Mouse (Mus musculus) cortical plate, adult 2 months (tissue): ENCODE measurements around the gene Dpf1. TPM values are rescaled to one million over a fixed set of nuclear protein-coding genes. Genes with fewer than 3 reads are reported as not detected.

Experiments used
- H3K27ac ChIP-seq: fragments of 200-500 bp; 2 replicates; pipeline ENCODE4 v1.5.1; 2012; ENCODE audit warnings: low read length, control low read depth, inconsistent platforms; ENCODE audit not compliant: insufficient read depth
- H3K4me1 ChIP-seq: fragments of 200-500 bp; 2 replicates; pipeline ENCODE4 v1.6.1; 2011; ENCODE audit warnings: low read length; ENCODE audit not compliant: control insufficient read depth, insufficient read depth
- H3K4me3 ChIP-seq: fragments of 200-500 bp; 2 replicates; pipeline ENCODE4 v1.5.1; 2011; ENCODE audit warnings: mild to moderate bottlenecking, low read length, control low read depth; ENCODE audit not compliant: insufficient read depth
- CTCF ChIP-seq: fragments of 200-500 bp; IDR thresholded peaks from 2 replicates; pipeline ENCODE4 v1.5.1; 2011; ENCODE audit warnings: mild to moderate bottlenecking, control low read depth, low read length; ENCODE audit not compliant: insufficient read depth; ENCODE audit errors: extremely low read depth
- POLR2A ChIP-seq: fragments of 200-500 bp; IDR thresholded peaks from 2 replicates; pipeline ENCODE4 v1.6.1; 2011; ENCODE audit warnings: mild to moderate bottlenecking, low read length, control low read depth; ENCODE audit not compliant: insufficient read depth; ENCODE audit errors: extremely low read depth
- polyA plus RNA-seq: library from polyadenylated mRNA; depleted of rRNA; stranded (reverse); fragments of >200 nt; gene quantifications from 2 replicates; pipeline ENCODE4 v1.2.3, GENCODE M21; 2012

The Dpf1 gene
- polyA plus RNA-seq, 1 experiment = 65.1 TPM

DNA sequence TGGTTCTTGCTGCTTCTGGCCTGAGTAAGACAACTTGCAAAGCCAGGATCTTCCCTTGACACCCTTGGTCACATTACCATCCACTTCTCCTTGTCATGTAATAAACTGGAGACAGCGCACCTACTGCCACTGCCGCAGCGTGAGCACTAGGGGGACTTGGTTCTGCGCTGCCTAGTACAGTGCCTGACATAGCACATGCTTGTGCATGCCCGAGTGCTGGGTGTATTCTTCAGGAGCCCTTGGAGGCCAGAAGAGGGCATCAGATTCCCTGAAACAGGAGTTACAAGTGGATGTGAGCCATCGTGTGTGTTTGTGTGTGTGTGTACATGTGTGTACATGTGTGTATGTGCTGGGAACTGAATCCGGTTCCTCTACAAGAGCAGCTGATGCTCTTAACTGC is 16.3 kb upstream of the Dpf1 start:
- no peaks in the 10 kb centered on the region for H3K4me1 ChIP-seq
- no peak overlapping the region for H3K27ac ChIP-seq
- no peak overlapping the region for H3K4me3 ChIP-seq
- TF ChIP-seq CTCF (no peak), POLR2A (no peak)

DNA sequence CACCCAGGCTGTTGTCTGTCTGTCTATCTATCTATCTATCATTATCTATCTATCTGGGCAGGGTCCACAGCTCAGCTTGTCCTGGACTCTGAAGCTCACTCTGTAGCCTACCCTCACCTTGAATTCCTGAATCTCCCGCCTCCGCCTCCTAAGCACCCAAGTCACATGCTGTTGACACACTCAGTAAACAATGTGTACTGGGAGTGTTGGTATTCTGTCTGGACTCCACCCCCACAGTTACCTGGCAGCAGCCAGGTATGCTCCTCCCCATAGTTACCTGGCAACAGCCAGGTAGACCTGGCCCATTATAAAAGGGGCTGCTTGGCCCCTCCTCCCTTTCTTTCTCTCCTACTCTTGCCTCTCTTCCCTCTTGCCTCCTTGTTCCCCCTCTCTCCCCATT is 15.7 kb upstream of the Dpf1 start:
- TF ChIP-seq POLR2A (no peak), CTCF (no peak)
- Histone ChIP-seq H3K4me1 (no peaks in the 10 kb centered on the region), H3K27ac (no peak overlapping the region), H3K4me3 (no peak overlapping the region)

DNA sequence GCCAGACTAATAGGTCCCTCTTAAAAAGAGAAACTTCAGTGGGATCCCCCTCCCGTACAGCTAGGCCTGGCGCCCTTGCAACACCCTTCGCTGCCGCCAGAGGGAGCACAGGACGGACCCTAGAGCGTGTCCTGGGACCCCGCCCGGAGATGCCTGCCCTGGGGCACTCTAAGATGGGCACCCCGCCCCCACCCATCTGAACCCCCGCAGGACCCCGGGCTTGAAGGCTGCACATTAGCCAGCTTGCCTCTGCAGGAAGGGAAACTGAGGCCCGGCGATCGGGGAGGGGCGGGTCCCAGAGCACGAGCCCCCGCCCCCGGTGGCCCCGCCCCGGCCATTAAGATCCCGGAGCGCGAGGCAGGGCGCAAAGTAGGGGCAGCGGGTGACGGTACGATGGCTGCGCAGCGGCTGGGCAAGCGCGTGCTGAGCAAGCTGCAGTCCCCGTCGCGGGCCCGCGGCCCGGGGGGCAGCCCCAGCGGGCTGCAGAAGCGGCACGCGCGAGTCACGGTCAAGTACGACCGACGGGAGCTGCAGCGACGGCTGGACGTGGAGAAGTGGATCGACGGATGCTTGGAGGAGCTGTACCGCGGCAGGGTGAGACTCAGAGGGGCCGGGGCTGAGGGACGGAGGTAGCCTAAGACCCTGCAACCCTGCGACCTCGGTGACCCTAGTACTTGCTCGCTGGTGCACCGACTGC is 14.7 kb upstream of the Dpf1 start, which contains the start of gene Ppp1r14a:
Ppp1r14a (plus strand) TSS at position 367 of the 697 bp plus-strand sequence.
- no peaks in the 10 kb centered on the region for H3K4me1 ChIP-seq
- peak within 1 kb of the TSS; percentile 34 for H3K4me3 ChIP-seq
- TF ChIP-seq POLR2A = no peak
- peak; percentile 48 for TF ChIP-seq CTCF
- peak within 1 kb of the TSS; percentile 64 for H3K27ac ChIP-seq

DNA sequence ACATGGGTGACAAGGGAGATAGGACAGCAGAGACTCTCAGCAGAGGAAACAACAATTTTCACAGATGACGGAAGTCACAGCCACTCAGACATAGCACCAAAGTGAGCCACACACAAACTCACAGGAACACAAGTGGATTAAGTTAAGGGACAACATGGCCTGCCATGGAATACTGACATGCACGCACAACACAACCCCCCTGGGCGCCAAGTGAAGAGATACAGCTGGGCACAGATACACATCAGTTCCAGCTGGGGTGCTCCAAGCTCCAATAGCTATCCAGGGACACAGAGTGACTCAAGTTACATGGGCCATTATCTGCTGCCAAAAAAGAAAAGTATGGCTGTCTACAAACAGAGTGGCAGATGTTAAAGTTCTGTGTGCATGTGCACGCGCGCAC is 13.9 kb upstream of the Dpf1 start:
- Histone ChIP-seq H3K4me3 (peak overlapping the region; percentile 34), H3K4me1 (no peaks in the 10 kb centered on the region), H3K27ac (peak overlapping the region; percentile 64)
- TF ChIP-seq POLR2A (no peak), CTCF (no peak)

DNA sequence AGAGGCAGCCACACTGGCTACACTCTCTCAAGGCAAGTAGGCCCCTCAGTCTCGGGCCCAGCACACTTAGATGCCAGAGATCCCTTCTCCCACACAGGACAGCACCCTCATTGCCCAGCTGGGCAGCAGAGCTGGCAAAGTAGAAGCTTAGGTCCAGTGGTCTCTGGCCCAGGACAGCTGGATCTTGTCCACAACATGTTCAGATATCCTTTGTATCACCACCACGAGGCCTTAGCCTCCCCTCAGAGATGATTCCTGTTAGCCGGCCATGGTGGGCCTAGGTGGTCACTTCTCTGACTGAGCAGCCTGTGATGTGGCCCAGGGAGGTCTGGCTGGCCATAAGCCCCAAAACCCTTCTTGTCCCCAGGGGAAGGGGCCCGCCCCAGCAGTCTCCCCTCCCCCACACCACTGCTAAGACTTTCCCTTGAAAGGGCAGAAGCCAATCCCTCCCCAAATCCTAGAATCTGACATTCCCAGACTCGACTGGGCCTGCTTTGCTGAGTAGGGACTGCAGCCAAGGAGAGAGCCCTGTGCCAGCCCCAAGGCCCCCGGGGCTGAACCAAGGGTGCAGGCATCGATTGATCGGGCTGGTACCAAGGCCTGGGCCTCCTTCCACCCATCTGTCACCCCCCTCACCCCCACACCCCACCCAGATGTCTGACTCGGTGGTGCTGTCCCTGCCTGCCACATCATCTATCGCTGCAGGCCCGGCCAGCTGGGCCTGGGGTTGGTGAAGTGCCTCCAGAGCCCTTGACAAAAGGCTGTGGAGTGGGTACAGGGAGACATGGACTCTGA is 12.9 kb upstream of the Dpf1 start:
- Histone ChIP-seq H3K4me1 (no peaks in the 10 kb centered on the region), H3K4me3 (peak overlapping the region; percentile 34), H3K27ac (peak overlapping the region; percentile 82)
- TF ChIP-seq CTCF (no peak), POLR2A (no peak)

DNA sequence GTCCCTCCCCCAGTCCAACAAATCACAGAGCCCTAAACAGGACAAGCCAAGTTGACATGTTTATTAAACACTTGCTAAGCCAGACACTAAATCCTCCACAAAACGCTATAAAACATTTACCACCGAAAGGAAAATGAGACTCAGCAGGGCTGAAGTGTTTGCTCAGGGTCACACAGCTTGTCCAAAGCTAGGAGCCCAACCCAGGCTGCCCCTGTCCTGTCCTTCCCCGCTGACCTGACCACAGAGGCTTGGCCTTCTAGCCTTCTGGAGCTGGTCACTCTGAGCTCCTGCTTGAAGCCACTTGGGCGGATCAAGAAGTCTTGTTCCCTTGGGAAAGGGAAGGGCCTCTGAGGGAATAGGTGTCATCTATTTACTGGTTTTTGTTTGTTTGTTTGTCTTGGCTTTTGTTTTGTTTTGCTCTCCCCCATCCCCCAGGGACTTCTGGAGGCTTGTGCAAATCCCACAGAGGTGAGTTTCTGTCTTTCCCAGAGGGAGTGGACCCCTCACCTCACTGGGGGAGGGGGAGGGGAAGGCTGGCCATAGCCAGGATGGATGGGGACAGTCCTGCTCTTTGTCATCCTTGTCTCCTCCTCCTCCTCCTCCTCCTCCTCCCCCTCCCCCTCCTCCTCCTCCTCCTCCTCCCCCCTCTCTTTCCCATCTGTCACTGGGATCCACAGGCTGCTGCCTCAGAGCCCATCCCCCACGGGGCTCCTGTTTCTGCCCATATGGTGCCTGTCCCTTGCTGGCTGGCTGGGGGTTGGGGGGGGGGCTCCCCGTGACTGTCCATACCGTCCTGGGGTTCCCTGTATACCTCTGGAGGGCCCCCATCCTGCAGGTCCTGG is 11.9 kb upstream of the Dpf1 start:
- H3K27ac ChIP-seq = peak overlapping the region; percentile 91
- no peaks in the 10 kb centered on the region for H3K4me1 ChIP-seq
- peak overlapping the region; percentile 21; the same call in 1 of the 2 replicates for H3K4me3 ChIP-seq
- no peak for TF ChIP-seq CTCF
- TF ChIP-seq POLR2A = no peak

DNA sequence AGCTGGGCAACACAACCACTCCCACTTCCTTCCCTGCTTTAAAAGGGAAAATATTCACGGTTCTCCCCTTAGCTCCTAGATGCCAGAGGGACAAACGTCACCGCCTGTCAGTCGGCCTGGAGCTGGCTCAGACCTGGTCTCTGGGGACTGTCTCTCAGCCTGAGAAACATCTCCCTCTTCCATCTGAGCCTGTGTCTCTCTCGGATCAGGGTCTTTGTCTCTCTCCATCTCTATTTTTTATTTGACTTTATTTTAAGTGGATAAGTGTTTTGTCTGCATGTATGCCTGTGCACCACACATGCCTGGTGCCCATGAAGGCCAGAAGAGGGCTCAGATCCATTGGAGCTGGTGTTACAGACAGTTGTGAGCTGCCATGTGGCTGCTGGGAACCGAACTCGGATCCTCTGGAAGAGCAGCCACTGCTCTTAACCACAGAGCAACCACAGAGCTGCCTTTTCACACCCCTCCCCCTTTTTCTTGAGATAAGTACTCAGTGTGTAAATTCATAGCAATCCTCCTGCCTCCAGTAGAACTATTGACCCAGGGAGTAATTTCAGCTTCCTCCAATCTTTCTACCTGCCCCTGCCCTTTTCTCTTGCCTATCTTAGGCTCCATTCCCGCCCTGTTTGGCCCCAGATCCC is 11.2 kb upstream of the Dpf1 start:
- H3K27ac ChIP-seq = peak overlapping the region; percentile 91
- H3K4me3 ChIP-seq = no peak overlapping the region
- no peaks in the 10 kb centered on the region for H3K4me1 ChIP-seq
- no peak for TF ChIP-seq CTCF
- TF ChIP-seq POLR2A = no peak

DNA sequence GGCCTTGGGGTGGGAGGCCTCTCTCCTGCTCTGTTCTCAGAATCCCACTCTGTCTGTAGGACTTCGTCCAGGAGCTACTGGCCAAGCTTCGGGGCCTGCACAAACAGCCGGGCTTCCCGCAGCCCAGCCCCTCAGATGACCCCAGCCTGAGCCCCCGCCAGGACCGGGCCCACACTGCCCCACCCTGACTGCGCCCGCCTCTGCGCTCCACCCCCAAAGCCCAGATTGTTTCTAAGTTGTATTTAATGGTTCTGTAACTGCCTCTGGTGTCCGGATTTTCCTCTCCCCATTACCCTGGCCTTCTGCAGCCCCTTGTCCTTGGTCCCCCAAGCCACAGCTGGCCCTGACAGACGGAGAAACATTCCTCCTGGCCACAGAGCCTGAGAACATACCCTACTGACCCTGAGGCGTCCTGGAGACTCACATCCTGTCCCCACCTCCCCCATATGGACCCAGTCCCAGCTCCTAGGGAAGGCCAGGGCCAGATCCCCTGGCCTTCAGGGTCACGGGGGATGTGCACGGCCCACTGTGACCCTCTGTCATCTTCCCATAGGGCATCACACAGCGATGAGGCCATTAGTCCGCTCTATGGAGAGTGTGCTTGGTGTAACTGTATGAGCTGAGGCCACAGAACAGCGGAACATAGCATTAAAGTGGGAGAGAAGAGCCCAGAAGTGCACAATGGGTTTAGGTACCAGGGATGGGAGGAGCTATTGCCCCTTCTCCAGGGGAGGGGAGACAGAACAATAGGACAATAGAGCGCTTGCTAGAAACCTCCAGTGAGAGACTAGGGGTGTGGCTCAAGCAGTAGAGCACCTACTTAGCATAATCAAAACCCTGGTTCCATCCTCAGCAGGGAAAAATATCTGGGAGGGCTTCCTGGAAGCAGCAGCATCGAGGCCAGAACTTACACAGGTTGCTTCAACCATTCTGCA is 10.4 kb upstream of the Dpf1 start:
- Histone ChIP-seq H3K4me3 (no peak overlapping the region), H3K27ac (peak overlapping the region; percentile 91), H3K4me1 (no peaks in the 10 kb centered on the region)
- TF ChIP-seq POLR2A (no peak), CTCF (no peak)

DNA sequence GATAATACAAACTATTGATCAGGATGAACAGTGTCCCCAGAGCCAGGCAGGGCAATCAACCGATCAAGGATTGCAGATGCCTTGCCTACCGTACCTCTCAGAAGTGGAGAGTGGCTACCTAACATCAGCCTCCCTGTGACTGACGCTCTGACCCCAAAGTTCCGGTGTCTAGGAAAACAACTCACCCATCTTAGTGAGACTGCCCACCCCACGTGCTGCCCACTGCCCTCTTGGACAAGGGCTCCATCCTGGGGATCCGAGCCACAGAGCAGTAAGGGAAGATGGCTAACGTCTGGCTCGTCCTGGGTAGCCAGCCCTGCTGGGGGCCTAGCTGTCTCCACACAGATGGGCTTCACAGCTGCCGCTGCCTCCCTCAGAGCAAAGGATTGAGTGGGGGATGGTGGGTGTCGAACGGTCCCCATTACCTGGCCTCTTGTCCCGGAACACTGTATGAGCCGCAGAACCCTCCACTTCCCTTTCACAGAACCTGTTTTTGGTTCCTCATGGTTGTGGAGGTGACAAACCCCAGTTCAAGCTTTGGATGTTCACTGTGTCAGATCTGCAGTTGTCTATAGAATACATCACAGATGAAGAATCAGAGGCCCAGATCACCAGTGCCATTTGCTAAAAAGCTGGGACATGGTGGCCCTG is 9.5 kb upstream of the Dpf1 start:
- TF ChIP-seq CTCF (no peak), POLR2A (no peak)
- Histone ChIP-seq H3K27ac (peak overlapping the region; percentile 36; the same call in 1 of the 2 replicates), H3K4me1 (no peaks in the 10 kb centered on the region), H3K4me3 (no peak overlapping the region)
